Mouse (Mus musculus) heart, adult 2 months (tissue): ENCODE measurements around the gene Ltn1.

Experiments
- CTCF ChIP-seq: fragments of 200-600 bp; IDR thresholded peaks from 2 replicates; pipeline ENCODE4 v1.8.1; 2022; ENCODE audit warnings: antibody characterized with exemption, mild to moderate bottlenecking, moderate library complexity
- POLR2A ChIP-seq: fragments of 200-500 bp; IDR thresholded peaks from 2 replicates; pipeline ENCODE4 v1.6.1; 2011; ENCODE audit warnings: mild to moderate bottlenecking, low read depth, low read length, control low read depth; ENCODE audit not compliant: insufficient read depth

DNA sequence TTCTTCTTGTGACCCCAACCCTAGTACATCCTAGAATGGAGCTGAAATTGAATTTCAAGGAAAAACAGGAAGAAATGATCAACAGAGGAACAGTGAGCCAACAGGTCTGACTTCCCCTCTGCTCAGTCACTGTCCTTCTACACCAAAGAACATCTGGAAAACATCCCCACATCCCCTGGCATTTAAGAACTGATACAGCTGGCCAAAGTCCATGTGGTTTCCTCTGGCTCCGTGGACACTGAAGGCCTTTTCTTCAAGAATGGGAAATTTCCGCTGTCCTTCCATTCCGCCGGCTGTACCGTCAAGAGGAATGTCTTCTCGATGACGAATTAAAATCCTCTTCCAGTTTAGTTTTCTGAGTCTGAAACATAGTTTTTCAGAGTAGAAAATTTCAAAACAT is 1.9 kb upstream of the Ltn1 start:
- TF ChIP-seq CTCF (no peak), POLR2A (no peak)
